In the genomic region with DNA sequence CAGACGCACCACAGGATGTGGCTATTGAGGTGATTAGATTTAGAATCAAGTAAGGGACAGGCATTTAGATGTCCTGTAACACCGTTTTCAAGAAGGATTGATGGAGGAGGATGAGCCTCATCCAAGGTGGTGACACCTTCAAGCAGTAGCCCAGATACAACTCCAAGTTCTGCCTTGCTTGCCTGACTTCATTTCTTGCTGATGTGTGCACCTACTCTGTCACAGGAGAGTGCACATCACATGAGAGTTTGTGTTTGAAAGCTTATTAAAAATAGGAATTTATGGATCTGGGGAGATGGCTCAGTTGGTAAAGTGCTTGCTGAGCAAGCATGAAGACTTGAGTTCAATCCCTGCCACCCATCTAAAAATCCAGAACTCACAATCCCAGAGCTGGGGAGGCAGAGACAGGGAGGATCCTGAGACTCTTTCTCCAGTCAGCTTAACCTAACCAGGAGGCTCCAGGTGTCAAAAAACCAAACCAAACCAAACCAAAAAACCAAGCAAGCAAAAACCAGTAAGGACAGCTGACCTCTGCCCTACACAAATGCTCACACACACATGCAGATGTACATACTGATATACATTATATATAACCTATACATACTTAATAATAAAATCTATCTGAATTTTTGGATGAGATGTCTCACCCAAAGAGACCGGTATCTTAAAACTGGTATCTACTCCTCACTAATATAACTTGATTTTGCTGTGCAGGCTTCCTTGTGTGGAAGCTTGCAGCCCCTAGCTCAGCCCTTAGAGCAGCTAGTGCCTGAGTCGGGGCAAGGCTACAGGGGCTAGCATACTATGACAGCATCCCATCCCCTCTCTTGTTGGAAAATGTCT, we compare ENCODE assay signal across 21 mouse cellular contexts. TPM values are rescaled to one million over a fixed set of nuclear protein-coding genes. Genes with fewer than 3 reads are reported as not detected.
DNase-seq lines count a peak whose midpoint lies in the region; ATAC-seq and TF ChIP-seq lines count a peak whose summit lies in the region.
"Had no signal": no experiment of that assay in that cellular context is flagged by ENCODE, and none has a peak within 500 bp of the region (broad histone marks: within the 10 kb centered on the region; RNA-seq: fewer than 3 reads in every experiment).

No protein-coding gene starts in this region.

- no peak overlapping the region for H3K4me3 ChIP-seq in heart, postnatal 0 days (ENCODE audit: low read depth, low read length)
- no peak overlapping the region for H3K4me3 ChIP-seq in midbrain, embryonic 10.5 days
- no peak overlapping the region for H3K4me3 ChIP-seq in midbrain, embryonic 15.5 days
- no peak overlapping the region for H3K4me3 ChIP-seq in MEL (ENCODE audit: control insufficient read depth in 1 of 2, insufficient read depth in 1 of 2, low read depth in 2 of 2, low read length in 2 of 2)
- H3K4me3 ChIP-seq: forebrain, embryonic 12.5 days; kidney, embryonic 15.5 days; layer of hippocampus, adult 2 months; liver, embryonic 13.5 days; midbrain, embryonic 13.5 days; neural tube, embryonic 15.5 days had no signal

- no peak for TF ChIP-seq POLR2A in MEL (IDR thresholded peaks at IDR 0.05; ENCODE audit: control insufficient read depth in 1 of 2, insufficient read depth in 1 of 2, low read depth in 1 of 2, low read length in 2 of 2, poor library complexity in 1 of 2)

- no peak overlapping the region for H3K27ac ChIP-seq in heart, postnatal 0 days (ENCODE audit: low read depth)
- no peak overlapping the region for H3K27ac ChIP-seq in midbrain, embryonic 10.5 days (replicated peaks)
- no peak overlapping the region for H3K27ac ChIP-seq in midbrain, embryonic 15.5 days
- no peak overlapping the region for H3K27ac ChIP-seq in MEL (ENCODE audit: control insufficient read depth, low read depth, low read length)
- H3K27ac ChIP-seq: forebrain, embryonic 12.5 days; kidney, embryonic 15.5 days; layer of hippocampus, adult 2 months; liver, embryonic 13.5 days; midbrain, embryonic 13.5 days; neural tube, embryonic 15.5 days had no signal

- TF ChIP-seq CTCF in heart, postnatal 0 days (IDR thresholded peaks at IDR 0.05; ENCODE audit: low read depth): no peak
- TF ChIP-seq CTCF in MEL (IDR thresholded peaks at IDR 0.05 in 2 of 3, conservative IDR thresholded peaks at IDR 0.05 in 1 of 3; ENCODE audit: control insufficient read depth in 1 of 3, insufficient read depth in 1 of 3, low read depth in 2 of 3, low read length in 3 of 3, poor library complexity in 1 of 3, severe bottlenecking in 1 of 3): no peak

- no peaks in the 10 kb centered on the region for H3K79me2 ChIP-seq in MEL (ENCODE audit: control insufficient read depth, insufficient read depth, low read length, poor library complexity)

- H3K4me1 ChIP-seq in heart, postnatal 0 days (ENCODE audit: control insufficient read depth, insufficient read depth): no peaks in the 10 kb centered on the region
- no peaks in the 10 kb centered on the region for H3K4me1 ChIP-seq in midbrain, embryonic 10.5 days
- H3K4me1 ChIP-seq in midbrain, embryonic 15.5 days: no peaks in the 10 kb centered on the region
- no peaks in the 10 kb centered on the region for H3K4me1 ChIP-seq in MEL (ENCODE audit: control insufficient read depth in 1 of 2, insufficient read depth in 2 of 2, low read length in 2 of 2)
- H3K4me1 ChIP-seq: forebrain, embryonic 12.5 days; kidney, embryonic 15.5 days; liver, embryonic 13.5 days; midbrain, embryonic 13.5 days; neural tube, embryonic 15.5 days had no signal

- TF ChIP-seq EP300 in heart, postnatal 0 days (IDR thresholded peaks at IDR 0.05; ENCODE audit: low read depth): no peak
- no peak for TF ChIP-seq EP300 in MEL (IDR thresholded peaks at IDR 0.05; ENCODE audit: low read depth in 1 of 2, low read length in 2 of 2)

- 49% methylated on average over 4 of the region's 4 CpGs for WGBS in heart, postnatal 0 days
- WGBS in midbrain, embryonic 10.5 days: 66% methylated on average over 4 of the region's 4 CpGs
- 62% methylated on average over 4 of the region's 4 CpGs for WGBS in midbrain, embryonic 15.5 days

- DNase-seq in heart, postnatal 0 days (ENCODE audit: low spot score): peak; percentile 8
- no peak for DNase-seq in heart, adult 18-20 months
- DNase-seq in midbrain, embryonic 10.5 days (ENCODE audit: low spot score): peak; percentile 16
- DNase-seq in MEL (ENCODE audit: low read depth, low spot score): peak; percentile 6
- peak; percentile 18 for DNase-seq in induced T-regulatory cell, adult 2 months (ENCODE audit: low read depth)
- no peak for DNase-seq in adrenal gland, postnatal 36 days
- DNase-seq in cerebellum, adult 9-11 months: no peak
- DNase-seq: cerebellum, adult 2 months; heart, postnatal 4 days; liver, embryonic 13.5 days; lung, postnatal 36 days; thymus, adult 18-20 months had no signal

- H3K4me2 ChIP-seq in heart, postnatal 0 days (ENCODE audit: low read depth, low read length): no peak overlapping the region
- no peak overlapping the region for H3K4me2 ChIP-seq in midbrain, embryonic 15.5 days
- H3K4me2 ChIP-seq: forebrain, embryonic 12.5 days; kidney, embryonic 15.5 days; liver, embryonic 13.5 days; midbrain, embryonic 13.5 days; neural tube, embryonic 15.5 days had no signal

- H3K36me3 ChIP-seq in heart, postnatal 0 days (replicated peaks; ENCODE audit: control insufficient read depth, insufficient read depth, low read length): no peaks in the 10 kb centered on the region
- no peaks in the 10 kb centered on the region for H3K36me3 ChIP-seq in midbrain, embryonic 10.5 days
- H3K36me3 ChIP-seq in midbrain, embryonic 15.5 days (replicated peaks): no peaks in the 10 kb centered on the region
- H3K36me3 ChIP-seq in MEL (ENCODE audit: control insufficient read depth in 1 of 2, insufficient read depth in 2 of 2, low read length in 2 of 2): no peaks in the 10 kb centered on the region
- H3K36me3 ChIP-seq: forebrain, embryonic 12.5 days; kidney, embryonic 15.5 days; liver, embryonic 13.5 days; midbrain, embryonic 13.5 days; neural tube, embryonic 15.5 days had no signal

- H3K9me3 ChIP-seq in heart, postnatal 0 days (replicated peaks; ENCODE audit: control insufficient read depth, low read length): peaks cover 72% of the 10 kb centered on the region
- peaks cover 92% of the 10 kb centered on the region for H3K9me3 ChIP-seq in midbrain, embryonic 10.5 days (replicated peaks)
- peaks cover 64% of the 10 kb centered on the region for H3K9me3 ChIP-seq in midbrain, embryonic 15.5 days
- H3K9me3 ChIP-seq in MEL (replicated peaks; ENCODE audit: insufficient read depth, low read length): no peaks in the 10 kb centered on the region

- no peak for ATAC-seq in heart, postnatal 0 days (ENCODE audit: insufficient read depth, low read depth)
- ATAC-seq in midbrain, embryonic 15.5 days (replicated peaks): no peak
- ATAC-seq: midbrain, embryonic 13.5 days; Patski had no signal

- H3K27me3 ChIP-seq in heart, postnatal 0 days (ENCODE audit: control insufficient read depth, insufficient read depth, low read length): no peaks in the 10 kb centered on the region
- no peaks in the 10 kb centered on the region for H3K27me3 ChIP-seq in midbrain, embryonic 10.5 days (ENCODE audit: low read depth, poor library complexity, severe bottlenecking)
- no peaks in the 10 kb centered on the region for H3K27me3 ChIP-seq in midbrain, embryonic 15.5 days (replicated peaks)
- H3K27me3 ChIP-seq in MEL (ENCODE audit: control insufficient read depth in 1 of 2, insufficient read depth in 2 of 2, low read length in 2 of 2): peaks cover 0 to under 1% of the 10 kb centered on the region in 2 experiments; a peak in 1 of 4 replicates
- H3K27me3 ChIP-seq: forebrain, embryonic 12.5 days; kidney, embryonic 15.5 days; liver, embryonic 13.5 days; midbrain, embryonic 13.5 days; neural tube, embryonic 15.5 days had no signal

- H3K9ac ChIP-seq in heart, postnatal 0 days (replicated peaks; ENCODE audit: low read depth, low read length): no peak overlapping the region
- no peak overlapping the region for H3K9ac ChIP-seq in midbrain, embryonic 15.5 days
- no peak overlapping the region for H3K9ac ChIP-seq in MEL (ENCODE audit: control insufficient read depth, low read depth, low read length, poor library complexity, severe bottlenecking)
- H3K9ac ChIP-seq: forebrain, embryonic 12.5 days; kidney, embryonic 15.5 days; liver, embryonic 13.5 days; midbrain, embryonic 13.5 days; neural tube, embryonic 15.5 days had no signal

- no peak for TF ChIP-seq RAD21 in MEL (IDR thresholded peaks at IDR 0.05; ENCODE audit: low read depth, low read length)

TF ChIP-seq in MEL, 35 proteins besides CTCF, POLR2A, EP300 and RAD21:
- TF ChIP-seq ZMIZ1 (IDR thresholded peaks at IDR 0.05; ENCODE audit: low read depth, low read length) (no peak), MYB (IDR thresholded peaks at IDR 0.05; ENCODE audit: low read depth, low read length) (no peak), MXI1 (IDR thresholded peaks at IDR 0.05; ENCODE audit: low read depth, low read length) (no peak), CHD1 (IDR thresholded peaks at IDR 0.05; ENCODE audit: low read depth, low read length) (no peak), BHLHE40 (IDR thresholded peaks at IDR 0.05; ENCODE audit: borderline replicate concordance, low read depth, low read length) (no peak), CHD2 (IDR thresholded peaks at IDR 0.05; ENCODE audit: low read length) (no peak)

RNA-seq across cellular contexts. Expression of gene Trpm8, which starts 21.4 kb away (rescaled TPM):
- not detected in 2 replicates for total RNA-seq in heart, postnatal 0 days (2014; rRNA removed; ENCODE audit: low replicate concordance)
- polyA plus RNA-seq in heart, postnatal 0 days (2015; fragmentation: Nextera tagmentation; extraction: Ambion mirVana): not detected in 2 replicates
- total RNA-seq in heart, adult 18-20 months (2021): not detected
- polyA plus RNA-seq in midbrain, embryonic 10.5 days (2016; fragmentation: Nextera tagmentation; extraction: Ambion mirVana): not detected in 2 replicates
- polyA plus RNA-seq in midbrain, embryonic 15.5 days (2015; fragmentation: Nextera tagmentation; extraction: Ambion mirVana): 0.09 and 0.10 TPM in 2 replicates
- not detected in 2 replicates for total RNA-seq in MEL (2012; rRNA removed)
- not detected for polyA plus RNA-seq in MEL (2012; ENCODE audit: insufficient read depth in 1 of 2, insufficient read length in 2 of 2, low read depth in 1 of 2, low replicate concordance in 2 of 2, missing spikeins in 1 of 2)
- total RNA-seq in adrenal gland, postnatal 36 days (2021): not detected
- total RNA-seq: granulocyte monocyte progenitor cell, adult 5-6 weeks; heart, postnatal 4 days had no signal
- polyA plus RNA-seq: embryonic facial prominence, embryonic 11.5 days; forebrain, embryonic 12.5 days; kidney, embryonic 15.5 days; liver, embryonic 13.5 days had no signal

RNA-seq across cellular contexts. Expression of gene Hjurp, which starts 21.5 kb away (rescaled TPM):
- 95.2 and 97.3 TPM in 2 replicates for total RNA-seq in heart, postnatal 0 days (2014; rRNA removed; ENCODE audit: low replicate concordance)
- 28.0 and 29.3 TPM in 2 replicates for polyA plus RNA-seq in heart, postnatal 0 days (2015; fragmentation: Nextera tagmentation; extraction: Ambion mirVana)
- total RNA-seq in heart, adult 18-20 months (2021): 10 to 100 TPM; 10.6 to 11.0 TPM
- 213 and 222 TPM in 2 replicates for polyA plus RNA-seq in midbrain, embryonic 10.5 days (2016; fragmentation: Nextera tagmentation; extraction: Ambion mirVana)
- polyA plus RNA-seq in midbrain, embryonic 15.5 days (2015; fragmentation: Nextera tagmentation; extraction: Ambion mirVana): 85.4 and 86.4 TPM in 2 replicates
- total RNA-seq in MEL (2012; rRNA removed): 58.6 and 59.4 TPM in 2 replicates
- polyA plus RNA-seq in MEL (2012; ENCODE audit: insufficient read depth in 1 of 2, insufficient read length in 2 of 2, low read depth in 1 of 2, low replicate concordance in 2 of 2, missing spikeins in 1 of 2): 100 to 1,000 TPM in 1 of 2 experiments, 10 to 100 TPM in 1; 76.3 to 103 TPM
- total RNA-seq in adrenal gland, postnatal 36 days (2021): 10 to 100 TPM; 31.0 to 35.9 TPM

Comparison
In these comparisons a context has a peak if more than half of its experiments do, and no peak if none do; other contexts are left out.
1. DNase-seq: peak in heart, postnatal 0 days (single experiment), midbrain, embryonic 10.5 days (single experiment), MEL (single experiment) and induced T-regulatory cell, adult 2 months (single experiment); none in heart, adult 18-20 months (0 of 2), adrenal gland, postnatal 36 days (0 of 2) and cerebellum, adult 9-11 months (single experiment).